Mouse (Mus musculus): ENCODE results near the gene Cmklr1.

The Cmklr1 gene

DNA sequence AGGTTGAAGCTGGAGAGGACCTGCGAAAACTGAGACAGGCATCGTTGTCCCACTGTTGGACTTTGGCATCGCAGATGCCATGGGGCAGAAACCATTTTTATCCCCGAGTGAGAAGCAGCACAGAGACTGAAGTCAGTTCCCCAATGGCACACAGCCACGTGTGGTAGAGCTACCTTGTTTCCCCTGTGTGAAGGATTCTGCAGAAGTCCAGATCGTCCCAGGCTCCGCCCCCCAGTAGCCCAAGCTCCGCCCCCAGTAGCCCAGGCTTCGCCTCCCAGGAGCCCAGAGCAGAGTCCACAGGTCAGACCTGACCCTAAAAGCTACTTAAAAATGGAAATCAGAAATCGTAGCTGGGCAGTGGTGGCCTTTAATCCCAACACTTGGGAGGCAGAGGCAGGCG, 4.0 kb upstream of the Cmklr1 start:
- DNase-seq (ENCODE audit: low read depth, low spot score), result peak; percentile 76

DNA sequence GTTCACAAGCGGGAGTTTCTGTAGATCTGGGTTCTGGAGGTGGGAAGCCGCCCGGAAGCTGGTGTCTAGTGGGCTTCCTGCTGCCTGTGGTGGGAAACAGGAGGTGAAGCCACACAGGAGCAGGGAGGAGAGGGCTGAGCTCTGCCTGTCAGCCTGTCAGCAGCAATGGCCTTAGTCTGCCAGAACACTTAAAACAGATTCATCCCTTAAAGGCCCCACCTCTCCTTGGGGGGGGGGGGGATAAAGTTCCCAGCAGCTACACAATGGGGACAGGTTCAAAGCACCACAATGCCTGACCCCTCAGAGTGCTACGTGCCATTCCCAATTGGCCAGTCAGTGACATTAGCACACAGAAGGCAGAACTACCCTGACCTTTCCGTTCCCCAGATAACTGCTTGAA, 2.0 kb upstream of the Cmklr1 start:
- no peak for DNase-seq (ENCODE audit: low read depth, low spot score)

- DNase-seq (ENCODE audit: low read depth, low spot score), result no peak
Observed at GRCm38 (mm10) chr5:113648647-113649211, 1.5 kb downstream of the Cmklr1 start.

- DNase-seq (ENCODE audit: low read depth, low spot score), result no peak
Observed at GRCm38 (mm10) chr5:113647141-113647540, 3.1 kb downstream of the Cmklr1 start.

- DNase-seq (ENCODE audit: low read depth, low spot score), result no peak
Observed at GRCm38 (mm10) chr5:113644520-113644919, 5.7 kb downstream of the Cmklr1 start.

DNA sequence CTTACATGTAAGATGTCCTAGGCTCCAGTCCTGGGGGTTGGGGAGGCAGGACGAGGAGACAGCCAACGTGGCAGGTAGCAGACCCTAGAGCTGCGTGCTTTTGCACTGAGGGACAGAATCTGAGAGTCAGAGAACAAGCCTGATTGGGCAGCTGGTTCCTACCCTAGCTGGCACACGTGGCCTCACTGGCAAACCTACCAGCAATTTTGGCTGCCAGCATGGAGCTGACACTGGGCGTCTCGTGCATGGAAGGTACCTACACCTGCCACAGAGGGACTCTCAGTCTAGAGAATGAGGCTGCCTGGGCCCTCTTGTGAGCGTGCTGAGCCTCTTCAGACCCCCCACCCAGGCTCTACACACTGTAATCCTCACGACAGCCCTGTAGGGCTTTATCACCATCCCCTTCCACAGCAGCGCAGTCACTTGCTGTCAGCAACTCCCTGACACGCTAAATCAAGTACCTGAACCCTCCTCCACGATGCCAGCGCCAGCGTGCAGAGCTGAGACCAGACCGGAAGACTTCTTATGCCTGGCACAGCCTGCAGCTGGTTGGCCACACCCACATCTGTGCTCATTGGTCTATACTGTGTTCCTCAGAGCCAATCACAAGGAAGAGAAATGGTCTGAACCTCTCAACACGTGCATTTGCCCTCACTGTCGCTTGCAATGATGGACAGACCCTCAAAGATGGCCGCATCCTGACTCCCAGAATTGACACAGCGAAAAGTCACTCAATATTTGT, 6.9 kb downstream of the Cmklr1 start:
- peak; percentile 89 for DNase-seq (ENCODE audit: low read depth, low spot score)

- no peak for DNase-seq (ENCODE audit: low read depth, low spot score)
Observed at GRCm38 (mm10) chr5:113641066-113641465, 9.2 kb downstream of the Cmklr1 start.

DNA sequence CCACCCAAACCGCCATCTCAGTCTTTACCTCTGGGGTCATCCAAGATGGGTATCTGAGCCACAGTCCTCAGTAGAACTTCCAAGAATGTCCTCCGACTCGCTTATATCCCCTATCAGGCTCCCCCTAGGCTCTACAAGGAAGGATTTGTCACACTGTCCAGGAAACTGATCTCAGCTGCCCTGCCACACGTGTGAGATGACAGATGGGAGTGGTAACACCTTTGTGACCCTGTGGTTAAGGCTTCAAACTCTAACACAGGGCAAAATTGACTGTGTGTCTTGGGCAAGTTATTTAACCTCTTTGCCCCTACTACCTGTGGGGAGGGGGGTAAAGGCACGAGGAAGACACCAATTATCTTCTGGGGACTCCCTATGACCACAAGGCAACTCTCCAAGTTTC, 11.1 kb downstream of the Cmklr1 start:
- no peak for DNase-seq (ENCODE audit: low read depth, low spot score)

DNA sequence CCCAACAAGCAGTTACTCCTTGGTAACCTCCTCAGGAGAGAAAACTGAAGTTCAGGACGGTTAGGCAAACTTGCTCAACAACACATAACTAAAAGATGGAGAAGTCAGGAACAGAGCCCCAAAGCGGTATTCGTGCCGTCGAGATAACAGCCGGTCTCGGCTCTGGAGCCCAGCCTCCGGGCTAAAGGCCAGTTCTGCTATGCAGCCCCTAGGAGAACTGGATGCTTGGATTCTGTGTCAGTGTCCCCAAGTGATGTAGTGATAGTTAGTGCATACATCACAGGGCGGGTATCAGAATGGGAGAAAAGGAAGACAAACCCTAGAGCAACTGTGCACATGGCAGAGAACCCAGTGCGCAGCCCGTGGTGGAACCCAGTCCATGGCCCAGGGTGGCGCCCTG, 12.2 kb downstream of the Cmklr1 start:
- DNase-seq (ENCODE audit: low read depth, low spot score), result no peak

DNA sequence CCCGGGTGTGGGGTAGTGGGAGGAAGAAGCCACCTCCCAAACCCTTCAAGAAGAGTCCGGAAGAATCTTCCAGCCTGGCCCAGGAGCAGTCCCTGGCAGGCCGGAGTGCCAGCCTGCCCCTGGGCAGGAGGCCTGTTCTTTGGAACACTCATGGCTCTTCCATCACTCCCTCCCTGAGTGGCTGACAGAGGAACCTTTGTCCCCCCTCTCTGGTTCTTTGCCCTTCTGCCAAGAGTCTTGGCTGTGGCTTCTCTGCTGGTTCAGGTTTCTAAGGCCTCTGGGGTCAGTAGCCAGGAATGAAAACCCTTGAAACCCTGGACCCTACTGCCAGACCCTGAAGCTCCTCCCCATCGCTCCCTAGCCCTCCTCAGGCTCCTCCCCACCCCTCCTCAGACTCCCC, 12.6 kb downstream of the Cmklr1 start:
- no peak for DNase-seq (ENCODE audit: low read depth, low spot score)

DNA sequence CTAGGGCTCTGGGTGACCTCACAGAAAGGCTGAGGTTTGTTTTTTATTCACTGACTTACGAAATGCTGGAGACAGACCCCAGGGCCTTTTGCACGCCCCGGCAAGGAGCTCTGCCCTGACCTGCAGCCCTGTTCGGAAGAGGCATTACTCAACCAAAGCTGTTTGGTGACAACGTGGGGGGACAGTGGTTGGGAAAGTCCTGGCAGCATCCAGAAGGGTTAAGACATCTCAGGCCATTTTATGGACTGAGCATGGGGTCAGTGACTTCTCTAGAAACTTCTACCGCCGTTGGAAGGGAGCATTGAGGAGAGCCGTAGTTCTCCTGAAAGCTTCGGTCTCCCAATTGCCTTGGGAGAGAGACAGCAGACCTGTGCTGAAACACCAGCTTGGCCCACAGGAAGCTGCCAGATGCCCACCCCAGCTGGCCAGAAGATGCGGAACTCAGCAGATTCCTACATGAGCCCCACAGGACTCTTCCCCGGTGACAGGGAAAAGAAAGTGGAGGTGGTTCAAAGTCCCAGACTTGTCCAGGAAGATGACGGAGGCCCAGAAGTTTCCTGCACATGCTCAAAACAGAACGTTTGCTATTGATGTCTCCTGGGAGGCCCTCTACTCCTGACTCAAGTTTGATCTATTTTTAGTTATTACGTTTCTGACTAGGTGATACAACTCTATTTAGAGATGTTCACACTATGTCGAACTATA, 14.2 kb downstream of the Cmklr1 start:
- DNase-seq (ENCODE audit: low read depth, low spot score), result no peak

DNA sequence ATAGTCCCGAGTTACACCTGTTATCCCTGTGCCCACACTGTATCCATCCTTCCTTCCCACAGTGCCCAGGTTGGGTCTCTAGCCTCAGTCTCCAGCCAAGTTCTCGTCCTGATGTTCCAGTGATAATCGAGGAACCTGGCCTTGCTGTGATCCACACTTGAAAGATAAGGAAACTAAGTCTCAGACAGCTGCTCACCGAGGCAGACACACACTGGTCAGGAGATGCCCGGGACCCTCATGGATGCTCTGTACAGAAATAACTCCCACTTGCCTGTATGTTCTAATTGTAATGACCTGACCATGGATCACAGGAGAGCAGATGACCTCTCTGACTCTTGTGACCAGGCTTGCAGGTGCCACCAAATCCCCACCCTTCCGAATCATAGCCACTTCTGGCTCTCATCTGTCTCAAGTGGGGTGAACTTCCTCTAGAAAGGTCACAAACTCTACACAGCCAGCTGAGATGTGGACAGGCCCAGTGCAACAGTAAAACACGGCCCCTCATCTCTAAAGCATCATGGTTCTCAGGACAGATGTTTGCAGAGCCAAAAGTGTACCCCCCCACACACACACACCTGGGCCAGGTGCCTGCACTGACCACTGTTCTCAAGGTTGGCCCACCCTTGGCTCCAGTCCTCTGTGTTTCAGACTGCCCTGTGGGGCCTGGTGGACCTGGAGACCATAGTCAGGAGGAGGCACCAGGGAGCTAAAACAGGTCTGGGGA, 15.2 kb downstream of the Cmklr1 start:
- no peak for DNase-seq (ENCODE audit: low read depth, low spot score)

DNA sequence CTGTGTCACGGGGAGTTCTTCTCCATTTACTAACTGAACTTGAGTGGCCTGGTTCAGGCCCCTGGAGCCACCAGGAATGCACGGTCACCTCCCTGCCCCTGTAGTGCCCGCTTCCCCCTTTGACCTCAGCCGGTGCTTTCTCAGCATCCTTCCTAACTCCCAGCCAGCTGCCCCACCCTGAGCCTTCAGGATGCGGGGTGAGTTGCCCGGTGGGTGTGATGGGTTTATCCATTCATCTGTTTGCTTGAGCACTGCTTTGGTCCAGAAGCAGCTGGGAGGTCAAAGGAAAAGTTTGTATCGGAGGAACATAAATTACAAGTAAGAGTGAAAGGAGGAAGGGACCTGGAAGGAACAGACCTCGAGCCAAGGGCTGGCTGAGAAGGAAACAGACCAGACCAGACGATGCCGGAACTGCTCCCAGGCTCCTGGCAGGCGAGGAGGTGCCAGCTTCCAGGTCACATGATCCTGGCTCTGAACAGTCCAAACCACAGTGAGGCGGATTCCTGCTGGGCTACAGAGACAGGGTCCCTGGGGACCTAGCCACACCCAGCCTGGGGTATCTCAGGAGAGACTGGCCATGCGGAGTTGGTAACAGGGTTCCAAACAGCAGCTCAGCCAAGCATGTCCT, 16.1 kb downstream of the Cmklr1 start:
- DNase-seq (ENCODE audit: low read depth, low spot score), result no peak

GRCm38 (mm10) chr5:113633037-113633714, 17.1 kb downstream of the Cmklr1 start:
- no peak for DNase-seq (ENCODE audit: low read depth, low spot score)

DNA sequence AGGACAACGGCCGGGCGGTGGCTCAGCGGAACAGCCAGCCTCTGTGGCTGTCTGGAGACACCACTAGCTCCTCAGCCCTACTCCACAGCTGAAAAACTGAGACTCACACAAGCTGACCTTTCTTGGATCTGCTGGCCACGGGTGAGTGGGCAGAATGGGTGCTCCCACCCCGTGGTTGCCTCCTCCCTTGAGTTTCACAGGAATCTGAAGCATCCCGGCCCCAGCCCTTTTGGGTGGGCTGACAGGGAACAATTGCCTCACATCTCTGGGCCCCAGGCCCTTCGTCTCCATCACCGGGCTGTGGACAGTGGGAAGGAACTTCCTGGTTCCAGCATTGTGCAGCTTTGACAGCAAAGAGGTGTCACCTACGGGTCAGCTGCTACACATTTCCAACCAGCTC, 20.1 kb downstream of the Cmklr1 start:
- no peak for DNase-seq (ENCODE audit: low read depth, low spot score)

DNA sequence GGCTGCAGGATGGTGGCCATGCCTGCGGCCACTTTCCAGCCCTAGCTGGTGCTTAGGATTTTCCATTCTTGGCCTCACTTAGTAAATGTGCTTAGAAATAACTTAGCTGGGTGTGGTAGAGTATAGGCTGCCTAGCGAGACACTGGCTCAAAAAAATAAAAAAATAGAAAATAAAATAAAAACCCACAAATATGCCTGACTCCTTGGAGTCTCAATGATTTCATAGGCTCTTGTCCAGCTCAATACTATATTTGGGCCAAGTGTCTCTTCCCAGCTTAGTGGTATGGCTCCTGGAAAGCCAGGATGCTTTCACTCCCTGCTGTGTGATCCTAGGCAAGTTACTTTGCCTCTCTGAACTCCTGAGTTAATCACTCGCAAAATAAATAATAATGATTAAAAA, 21.0 kb downstream of the Cmklr1 start:
- no peak for DNase-seq (ENCODE audit: low read depth, low spot score)

DNA sequence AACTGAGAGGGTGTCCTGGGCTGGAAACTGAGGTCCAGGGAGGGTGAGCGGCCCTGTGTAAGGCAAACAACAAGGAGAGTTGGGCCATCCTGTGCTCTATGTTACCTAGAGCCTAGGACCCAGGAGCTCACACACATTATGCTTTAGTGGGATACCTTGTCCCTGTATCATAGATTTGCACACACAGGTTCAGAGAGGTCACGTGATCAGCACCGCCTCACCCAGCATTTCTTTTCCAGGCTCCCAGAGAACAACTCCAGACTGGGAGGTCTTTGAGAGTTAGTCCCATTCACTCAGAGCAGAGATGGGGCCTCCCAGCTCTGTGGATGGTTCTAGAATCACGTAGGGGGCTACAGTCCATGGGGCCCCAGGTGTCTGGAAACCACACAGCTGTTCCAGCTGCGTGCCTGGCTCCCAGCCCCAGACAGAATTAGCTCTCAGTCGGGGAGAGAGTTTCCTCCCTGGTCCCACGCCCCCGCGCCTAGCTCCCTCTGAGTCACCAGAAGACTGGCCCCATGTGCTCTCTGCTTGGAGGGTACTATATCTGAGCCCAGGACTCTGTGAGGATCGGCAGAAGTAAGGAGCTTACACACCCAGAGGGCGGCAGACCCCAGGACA, 22.3 kb downstream of the Cmklr1 start:
- DNase-seq (ENCODE audit: low read depth, low spot score), result no peak

DNA sequence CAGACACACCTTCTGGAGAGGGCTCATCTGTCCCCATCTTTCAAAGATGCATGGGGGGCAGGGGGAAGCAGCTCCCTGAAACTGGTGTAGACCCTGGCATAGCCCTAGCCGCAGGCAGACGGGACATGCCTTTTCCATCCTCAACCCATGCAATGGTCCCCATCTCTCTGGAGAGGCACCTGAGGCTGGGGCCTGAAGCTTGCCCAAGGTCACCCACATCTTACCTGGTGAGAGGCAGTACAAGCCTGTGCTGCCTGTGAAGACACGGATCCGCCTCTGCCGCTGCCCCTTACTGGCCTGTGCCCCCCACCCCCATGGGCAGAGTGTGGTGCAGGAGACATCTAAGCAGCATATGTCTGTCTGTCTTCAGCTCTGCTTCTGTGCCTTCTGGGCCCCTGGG, 23.2 kb downstream of the Cmklr1 start:
- no peak for DNase-seq (ENCODE audit: low read depth, low spot score)

DNA sequence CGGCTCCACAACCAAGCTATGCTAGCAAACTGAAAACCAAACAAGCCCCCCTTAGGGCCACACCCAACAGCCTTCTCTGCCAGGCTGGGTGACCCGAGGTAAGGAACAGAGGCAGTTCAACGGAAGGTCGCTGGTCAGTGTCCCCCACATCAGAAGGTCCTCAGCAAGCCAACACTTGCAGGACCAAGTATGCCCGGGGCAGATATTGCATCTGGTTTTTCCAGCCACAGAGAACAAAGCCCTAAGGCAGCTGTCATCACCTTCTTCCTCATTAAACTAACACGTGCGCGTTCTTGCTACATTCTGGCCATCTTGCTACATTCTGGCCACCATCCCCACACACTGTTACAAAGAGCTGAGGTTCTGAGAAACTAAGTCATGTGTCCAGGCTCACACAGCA, 23.9 kb downstream of the Cmklr1 start:
- DNase-seq (ENCODE audit: low read depth, low spot score), result no peak

GRCm38 (mm10) chr5:113625068-113625467, 25.2 kb downstream of the Cmklr1 start:
- DNase-seq (ENCODE audit: low read depth, low spot score), result no peak

- peak; percentile 23 for DNase-seq (ENCODE audit: low read depth, low spot score)
Observed at GRCm38 (mm10) chr5:113623052-113623451, 27.2 kb downstream of the Cmklr1 start.
